In the genomic region with DNA sequence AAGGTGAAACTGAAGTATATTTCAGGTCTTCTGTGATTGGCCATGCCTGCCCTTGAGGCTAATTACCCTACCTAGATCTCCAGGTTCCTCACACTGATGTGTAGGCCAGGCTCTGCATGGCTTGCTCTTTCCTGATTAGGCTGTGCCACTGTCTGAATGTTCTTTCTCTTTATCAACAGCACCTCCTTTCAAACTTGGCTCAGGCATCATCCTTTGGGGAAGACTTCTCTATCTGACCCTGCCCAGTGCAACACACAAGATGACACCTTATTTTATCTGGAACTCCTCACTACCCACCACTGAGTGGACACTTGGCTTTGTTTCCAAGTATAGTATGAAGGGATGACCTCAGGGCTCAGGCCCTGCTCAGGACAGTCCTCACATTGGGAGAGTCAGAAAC, we compare ENCODE assay signal across 26 mouse cellular contexts. TPM values are rescaled to one million over a fixed set of nuclear protein-coding genes. Genes with fewer than 3 reads are reported as not detected.
A peak's percentile ranks its signal among the peaks of the same experiment; 100 is the strongest.
DNase-seq lines count a peak whose midpoint lies in the region; ATAC-seq and TF ChIP-seq lines count a peak whose summit lies in the region.
"Had no signal": no experiment of that assay in that cellular context is flagged by ENCODE, and none has a peak within 500 bp of the region (broad histone marks: within the 10 kb centered on the region; RNA-seq: fewer than 3 reads in every experiment).

No protein-coding gene starts in this region.

- peak; percentile 43 for DNase-seq in liver, embryonic 13.5 days
- DNase-seq in lung, postnatal 36 days: no peak
- DNase-seq in frontal cortex, postnatal 14 days (ENCODE audit: low spot score in 2 of 2): no peak
- no peak for DNase-seq in adrenal gland, adult 8-10 months
- DNase-seq in midbrain, embryonic 10.5 days (ENCODE audit: low spot score): no peak
- DNase-seq: adrenal gland, postnatal 36 days; cerebellum, adult 2 months; cerebellum, postnatal 25 days; gastrocnemius, postnatal 25 days; heart, adult 2 months; heart, postnatal 36 days; kidney, adult 8-10 months; kidney, postnatal 10 days; lung, embryonic 14.5 days; thymus, postnatal 25 days had no signal

- no peak overlapping the region for H3K4me3 ChIP-seq in bone marrow, adult 2 months (replicated peaks; ENCODE audit: control insufficient read depth, low read depth, low read length)
- H3K4me3 ChIP-seq in liver, embryonic 13.5 days (replicated peaks): no peak overlapping the region
- H3K4me3 ChIP-seq in midbrain, embryonic 10.5 days: no peak overlapping the region
- H3K4me3 ChIP-seq: heart, adult 2 months; heart, embryonic 15.5 days; limb, embryonic 13.5 days had no signal

- H3K9ac ChIP-seq in liver, embryonic 13.5 days: no peak overlapping the region
- H3K9ac ChIP-seq: heart, embryonic 15.5 days; hindbrain, embryonic 14.5 days; limb, embryonic 13.5 days; lung, embryonic 14.5 days had no signal

- H3K27ac ChIP-seq in bone marrow, adult 2 months (ENCODE audit: control insufficient read depth, insufficient read depth, low read depth, low read length, poor library complexity): peak overlapping the region; percentile 75; the same call in 1 of the 2 replicates
- H3K27ac ChIP-seq in liver, embryonic 13.5 days: no peak overlapping the region
- H3K27ac ChIP-seq in midbrain, embryonic 10.5 days (replicated peaks): no peak overlapping the region
- H3K27ac ChIP-seq: heart, adult 2 months; heart, embryonic 15.5 days; hindbrain, embryonic 14.5 days; limb, embryonic 13.5 days had no signal

- H3K27me3 ChIP-seq in liver, embryonic 13.5 days: no peaks in the 10 kb centered on the region
- H3K27me3 ChIP-seq in midbrain, embryonic 10.5 days (ENCODE audit: low read depth, poor library complexity, severe bottlenecking): peaks cover 40% of the 10 kb centered on the region
- H3K27me3 ChIP-seq: heart, embryonic 15.5 days; limb, embryonic 13.5 days had no signal

- ATAC-seq in erythroblast, adult 5-6 weeks (replicated peaks; ENCODE audit: low FRiP score, poor library complexity, severe bottlenecking): peak; percentile 88
- ATAC-seq in liver, embryonic 13.5 days (ENCODE audit: low read depth): peak; percentile 92
- peak; percentile 90 for ATAC-seq in megakaryocyte progenitor cell, adult 5-6 weeks (replicated peaks; ENCODE audit: poor library complexity)
- ATAC-seq: forebrain, embryonic 16.5 days; inflammation-experienced regulatory T-cells, adult 6 months had no signal

- H3K4me2 ChIP-seq in liver, embryonic 13.5 days: 0 out of 2 replicates have a peak overlapping the region, but pooled peaks have one; percentile 3
- H3K4me2 ChIP-seq: heart, embryonic 15.5 days; hindbrain, embryonic 14.5 days; limb, embryonic 13.5 days; lung, embryonic 14.5 days; midbrain, embryonic 11.5 days had no signal

- no peak for TF ChIP-seq POLR2A in bone marrow, adult 2 months (IDR thresholded peaks at IDR 0.05; ENCODE audit: borderline replicate concordance, control insufficient read depth, low read depth, low read length)

- no peaks in the 10 kb centered on the region for H3K9me3 ChIP-seq in liver, embryonic 13.5 days (replicated peaks)
- no peaks in the 10 kb centered on the region for H3K9me3 ChIP-seq in midbrain, embryonic 10.5 days (replicated peaks)
- H3K9me3 ChIP-seq: heart, embryonic 15.5 days; limb, embryonic 13.5 days had no signal

- H3K4me1 ChIP-seq in bone marrow, adult 2 months (ENCODE audit: control insufficient read depth, insufficient read depth, low read length): no peaks in the 10 kb centered on the region; the same call in 1 of the 2 replicates
- peaks cover 27% of the 10 kb centered on the region for H3K4me1 ChIP-seq in liver, embryonic 13.5 days (replicated peaks)
- H3K4me1 ChIP-seq in midbrain, embryonic 10.5 days: peaks cover 21% of the 10 kb centered on the region
- H3K4me1 ChIP-seq: heart, embryonic 15.5 days; limb, embryonic 13.5 days had no signal

- H3K36me3 ChIP-seq in liver, embryonic 13.5 days: no peaks in the 10 kb centered on the region
- peaks cover 7% of the 10 kb centered on the region; the same call in 1 of the 2 replicates for H3K36me3 ChIP-seq in midbrain, embryonic 10.5 days
- H3K36me3 ChIP-seq: limb, embryonic 13.5 days had no signal

- TF ChIP-seq CTCF in bone marrow, adult 2 months (IDR thresholded peaks at IDR 0.05; ENCODE audit: control insufficient read depth, insufficient read depth, low read length): no peak

RNA-seq across cellular contexts. Expression of gene Nrip3, which starts 36.1 kb away (rescaled TPM):
- 2.0 and 3.3 TPM in 2 replicates for polyA plus RNA-seq in bone marrow, adult 2 months (2011; ENCODE audit: insufficient read depth, insufficient read length, low replicate concordance, missing spikeins)
- total RNA-seq in erythroblast, adult 5-6 weeks (2015; ENCODE audit: low replicate concordance): 10.7 and 14.0 TPM in 2 replicates
- total RNA-seq in erythroblast, adult 5-6 weeks (2017; ENCODE audit: low replicate concordance): 9.9 and 19.9 TPM in 2 replicates
- polyA plus RNA-seq in liver, embryonic 13.5 days (2015; fragmentation: Nextera tagmentation; extraction: Ambion mirVana): 0.44 and 0.67 TPM in 2 replicates
- not detected in 2 replicates for total RNA-seq in megakaryocyte progenitor cell, adult 5-6 weeks (2015)
- total RNA-seq in megakaryocyte progenitor cell, adult 5-6 weeks (2017): 0.04 TPM in 1 of 2 replicates, not detected in the other
- 1 to 10 TPM in 1 of 4 experiments, under 1 TPM in 3; 0.38 to 1.3 (median 0.63) TPM for total RNA-seq in adrenal gland, adult 8-10 months (2022)
- polyA plus RNA-seq in midbrain, embryonic 10.5 days (2016; fragmentation: Nextera tagmentation; extraction: Ambion mirVana): 1.5 and 2.0 TPM in 2 replicates
- polyA plus RNA-seq: C2C12 had no signal

RNA-seq across cellular contexts. Expression of gene Scube2, which starts 47.5 kb away (rescaled TPM):
- polyA plus RNA-seq in bone marrow, adult 2 months (2011; ENCODE audit: insufficient read depth, insufficient read length, low replicate concordance, missing spikeins): 0.55 TPM in 1 of 2 replicates, not detected in the other
- not detected in 2 replicates for total RNA-seq in erythroblast, adult 5-6 weeks (2015; ENCODE audit: low replicate concordance)
- total RNA-seq in erythroblast, adult 5-6 weeks (2017; ENCODE audit: low replicate concordance): not detected in 2 replicates
- polyA plus RNA-seq in liver, embryonic 13.5 days (2015; fragmentation: Nextera tagmentation; extraction: Ambion mirVana): 0.06 and 0.14 TPM in 2 replicates
- not detected in 2 replicates for total RNA-seq in megakaryocyte progenitor cell, adult 5-6 weeks (2015)
- 0.07 TPM in 1 of 2 replicates, not detected in the other for total RNA-seq in megakaryocyte progenitor cell, adult 5-6 weeks (2017)
- 1 to 10 TPM in 3 of 4 experiments, under 1 TPM in 1; 0.49 to 1.2 (median 1.1) TPM for total RNA-seq in adrenal gland, adult 8-10 months (2022)
- polyA plus RNA-seq in midbrain, embryonic 10.5 days (2016; fragmentation: Nextera tagmentation; extraction: Ambion mirVana): 3.8 and 6.7 TPM in 2 replicates
- total RNA-seq: neutrophil, adult 5-6 weeks had no signal
- polyA plus RNA-seq: inflammation-experienced regulatory T-cells, adult 6 months had no signal

Comparison
In these comparisons a context has a peak if more than half of its experiments do, and no peak if none do; other contexts are left out.
1. RNA of gene Nrip3, which starts 36.1 kb away (total RNA-seq): 9.9 to 19.9 TPM in erythroblast, adult 5-6 weeks; 0.38 to 1.3 TPM in adrenal gland, adult 8-10 months and 0.04 TPM in megakaryocyte progenitor cell, adult 5-6 weeks; every median in the first group is over 4 times any median in the second.
2. Peak in every context shown above with its lines, with median percentiles within 50 percentile points of each other: ATAC-seq.